Comparison of ENCODE assay signal across 8 mouse cellular contexts in the genomic region with DNA sequence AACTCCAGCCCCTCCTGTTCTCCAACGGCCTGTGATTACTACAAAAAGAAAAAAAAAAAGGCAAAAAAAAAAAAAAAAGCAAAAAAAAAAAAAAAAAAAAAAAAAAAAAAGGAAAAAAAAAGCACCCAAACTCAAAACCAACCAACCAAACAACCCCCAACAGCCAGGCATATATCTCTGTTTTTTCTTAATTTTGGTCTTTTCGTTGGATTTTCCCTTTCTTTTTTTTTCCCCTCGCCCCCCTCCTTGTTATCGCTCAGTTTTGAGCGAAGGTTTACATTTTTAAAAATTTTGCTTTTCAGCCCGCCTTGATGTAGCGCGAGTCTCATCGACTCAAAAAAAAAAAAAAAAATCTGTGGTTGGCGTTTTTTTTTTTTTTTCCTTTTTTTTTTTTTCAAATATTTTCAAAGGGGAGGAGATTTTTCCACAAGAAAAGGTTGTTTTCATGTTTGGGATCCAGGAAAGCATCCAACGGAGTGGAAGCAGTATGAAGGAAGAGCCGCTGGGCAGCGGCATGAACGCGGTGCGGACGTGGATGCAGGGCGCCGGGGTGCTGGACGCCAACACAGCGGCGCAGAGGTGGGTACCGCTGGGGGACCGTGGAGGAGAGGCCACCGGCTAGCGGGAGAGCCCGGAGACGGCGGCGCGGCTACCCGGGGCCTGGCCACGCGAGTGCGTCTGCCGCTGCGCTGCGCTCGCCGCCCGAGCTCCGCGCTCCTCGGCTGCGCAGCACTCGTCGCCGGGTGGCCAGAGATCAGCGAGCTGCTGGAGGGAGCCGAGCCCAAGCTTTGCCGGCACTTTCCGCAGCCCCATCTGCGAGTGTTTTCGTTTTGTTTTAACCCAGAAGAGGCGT. TPM values are rescaled to one million over a fixed set of nuclear protein-coding genes. Genes with fewer than 3 reads are reported as not detected.
DNase-seq lines count a peak whose midpoint lies in the region; ATAC-seq and TF ChIP-seq lines count a peak whose summit lies in the region.

No protein-coding gene starts in this region.

- peak overlapping the region; percentile 76 for H3K4me2 ChIP-seq in embryonic facial prominence, embryonic 15.5 days (replicated peaks)
- peak overlapping the region; percentile 68 for H3K4me2 ChIP-seq in heart, postnatal 0 days (ENCODE audit: low read depth, low read length)

- WGBS in embryonic facial prominence, embryonic 15.5 days = under 1% methylated on average over 53 of the region's 55 CpGs
- under 1% methylated on average over 55 of the region's 55 CpGs for WGBS in heart, postnatal 0 days
- under 1% methylated on average over 55 of the region's 55 CpGs for WGBS in midbrain, embryonic 10.5 days

- H3K4me3 ChIP-seq in embryonic facial prominence, embryonic 15.5 days (replicated peaks) = peak overlapping the region; percentile 61
- H3K4me3 ChIP-seq in heart, postnatal 0 days (ENCODE audit: low read depth, low read length) = peak overlapping the region; percentile 78
- H3K4me3 ChIP-seq in midbrain, embryonic 10.5 days = peak overlapping the region; percentile 68

- no peaks in the 10 kb centered on the region for H3K36me3 ChIP-seq in embryonic facial prominence, embryonic 15.5 days
- H3K36me3 ChIP-seq in heart, postnatal 0 days (replicated peaks; ENCODE audit: control insufficient read depth, insufficient read depth, low read length) = no peaks in the 10 kb centered on the region
- no peaks in the 10 kb centered on the region for H3K36me3 ChIP-seq in midbrain, embryonic 10.5 days
- peaks cover 13% of the 10 kb centered on the region for H3K36me3 ChIP-seq in splenic B cell, adult 2 months (ENCODE audit: control insufficient read depth, insufficient read depth, low read length, poor library complexity, severe bottlenecking)

- TF ChIP-seq CTCF in heart, postnatal 0 days (IDR thresholded peaks at IDR 0.05; ENCODE audit: low read depth) = no peak

- H3K27ac ChIP-seq in embryonic facial prominence, embryonic 15.5 days (replicated peaks) = peak overlapping the region; percentile 94
- H3K27ac ChIP-seq in heart, postnatal 0 days (ENCODE audit: low read depth) = peak overlapping the region; percentile 85
- peak overlapping the region; percentile 88 for H3K27ac ChIP-seq in midbrain, embryonic 10.5 days (replicated peaks)

- TF ChIP-seq EP300 in heart, postnatal 0 days (IDR thresholded peaks at IDR 0.05; ENCODE audit: low read depth) = no peak

- H3K4me1 ChIP-seq in embryonic facial prominence, embryonic 15.5 days = peaks cover 35% of the 10 kb centered on the region
- peaks cover 4% of the 10 kb centered on the region; the same call in 1 of the 2 replicates for H3K4me1 ChIP-seq in heart, postnatal 0 days (ENCODE audit: control insufficient read depth, insufficient read depth)
- peaks cover 57% of the 10 kb centered on the region for H3K4me1 ChIP-seq in midbrain, embryonic 10.5 days

- peaks cover 53% of the 10 kb centered on the region for H3K27me3 ChIP-seq in embryonic facial prominence, embryonic 15.5 days
- H3K27me3 ChIP-seq in heart, postnatal 0 days (ENCODE audit: control insufficient read depth, insufficient read depth, low read length) = peaks cover 78% of the 10 kb centered on the region
- peaks cover 83% of the 10 kb centered on the region for H3K27me3 ChIP-seq in midbrain, embryonic 10.5 days (ENCODE audit: low read depth, poor library complexity, severe bottlenecking)
- H3K27me3 ChIP-seq in splenic B cell, adult 2 months (ENCODE audit: control insufficient read depth, insufficient read depth, low read length, poor library complexity, severe bottlenecking) = no peaks in the 10 kb centered on the region

- peak; percentile 84 for DNase-seq in ES-CJ7 (ENCODE audit: low read depth, low spot score)
- DNase-seq in adrenal gland, postnatal 14 days = peak; percentile 59
- no peak for DNase-seq in heart, postnatal 0 days (ENCODE audit: low spot score)
- DNase-seq in kidney, postnatal 4 days = peak; percentile 65 to 77
- peak; percentile 77 for DNase-seq in midbrain, embryonic 10.5 days (ENCODE audit: low spot score)
- peak; percentile 72 for DNase-seq in splenic B cell, adult 2 months (ENCODE audit: low read depth, low spot score)
- no peak for DNase-seq in T-cell, adult 2 months (ENCODE audit: low spot score)

- peak overlapping the region; percentile 76 for H3K9ac ChIP-seq in embryonic facial prominence, embryonic 15.5 days
- H3K9ac ChIP-seq in heart, postnatal 0 days (replicated peaks; ENCODE audit: low read depth, low read length) = peak overlapping the region; percentile 75

- no peaks in the 10 kb centered on the region for H3K9me3 ChIP-seq in embryonic facial prominence, embryonic 15.5 days (replicated peaks)
- H3K9me3 ChIP-seq in heart, postnatal 0 days (replicated peaks; ENCODE audit: control insufficient read depth, low read length) = no peaks in the 10 kb centered on the region
- no peaks in the 10 kb centered on the region for H3K9me3 ChIP-seq in midbrain, embryonic 10.5 days (replicated peaks)

- ATAC-seq in embryonic facial prominence, embryonic 15.5 days (ENCODE audit: insufficient number of reproducible peaks, low FRiP score, low TSS enrichment, low read depth) = no peak; the same call in 1 of the 2 replicates
- ATAC-seq in heart, postnatal 0 days (ENCODE audit: insufficient read depth, low read depth) = no peak

RNA-seq across cellular contexts. Expression of a gene that starts 0.8 kb away (rescaled TPM):
- total RNA-seq in adrenal gland, postnatal 14 days (2021) = 35.5 and 50.8 TPM in 2 replicates
- 62.3 and 65.7 TPM in 2 replicates for polyA plus RNA-seq in embryonic facial prominence, embryonic 15.5 days (2015; fragmentation: Nextera tagmentation; extraction: Ambion mirVana)
- total RNA-seq in heart, postnatal 0 days (2014; rRNA removed; ENCODE audit: low replicate concordance) = 8.1 and 12.8 TPM in 2 replicates
- polyA plus RNA-seq in heart, postnatal 0 days (2015; fragmentation: Nextera tagmentation; extraction: Ambion mirVana) = 10.4 and 10.5 TPM in 2 replicates
- polyA plus RNA-seq in midbrain, embryonic 10.5 days (2016; fragmentation: Nextera tagmentation; extraction: Ambion mirVana) = 31.8 and 49.2 TPM in 2 replicates

Comparison
In these comparisons a context has a peak if more than half of its experiments do, and no peak if none do; other contexts are left out.
1. DNase-seq: peak in ES-CJ7 (single experiment), adrenal gland, postnatal 14 days (single experiment), kidney, postnatal 4 days (2 of 2), midbrain, embryonic 10.5 days (single experiment) and splenic B cell, adult 2 months (single experiment); none in heart, postnatal 0 days (single experiment) and T-cell, adult 2 months (single experiment).
2. Peak in every context shown above with its lines, with median percentiles within 50 percentile points of each other: H3K27ac ChIP-seq and H3K4me3 ChIP-seq.